Comparison of ENCODE assay signal across 15 mouse cellular contexts in genomic region chr9:102762836-102763235, GRCm38 (mm10). TPM values are rescaled to one million over a fixed set of nuclear protein-coding genes. Genes with fewer than 3 reads are reported as not detected.
DNase-seq lines count a peak whose midpoint lies in the region; ATAC-seq and TF ChIP-seq lines count a peak whose summit lies in the region.
"Had no signal": no experiment of that assay in that cellular context is flagged by ENCODE, and none has a peak within 500 bp of the region (broad histone marks: within the 10 kb centered on the region; RNA-seq: fewer than 3 reads in every experiment).

No protein-coding gene starts in this region.

- no peak for DNase-seq in intestine, embryonic 14.5 days (ENCODE audit: low spot score)
- DNase-seq in 3T3-L1 (ENCODE audit: low read depth, low spot score) (peak; percentile 53), NIH3T3 (ENCODE audit: low read depth) (peak; percentile 33)
- DNase-seq in retina, postnatal 1 day: no peak
- DNase-seq in neural tube, embryonic 10.5 days (ENCODE audit: extremely low spot score, low spot score): no peak
- DNase-seq: cerebellum, postnatal 25 days; gastrocnemius, postnatal 10 days; liver; thymus, postnatal 14 days had no signal

- no peak for ATAC-seq in intestine, embryonic 14.5 days (replicated peaks; ENCODE audit: low FRiP score, low TSS enrichment, low read depth)
- ATAC-seq in intestine, postnatal 0 days: no peak
- no peak for ATAC-seq in limb, embryonic 13.5 days (ENCODE audit: low FRiP score, low read depth)
- no peak for ATAC-seq in hindbrain, embryonic 13.5 days (ENCODE audit: low FRiP score)
- ATAC-seq: midbrain, embryonic 13.5 days had no signal

- peak overlapping the region; percentile 38; the same call in 1 of the 2 replicates for H3K27ac ChIP-seq in intestine, embryonic 14.5 days (ENCODE audit: low read depth)
- no peak overlapping the region for H3K27ac ChIP-seq in intestine, postnatal 0 days (ENCODE audit: low read depth, low read length)
- H3K27ac ChIP-seq in limb, embryonic 13.5 days: peak overlapping the region; percentile 44; the same call in 1 of the 2 replicates
- H3K27ac ChIP-seq in hindbrain, embryonic 13.5 days: no peak overlapping the region
- H3K27ac ChIP-seq: hindbrain, embryonic 15.5 days; left cerebral cortex, adult 2 months; midbrain, embryonic 13.5 days had no signal

- H3K4me2 ChIP-seq in intestine, embryonic 14.5 days (ENCODE audit: low read length): no peak overlapping the region
- H3K4me2 ChIP-seq in intestine, postnatal 0 days (replicated peaks; ENCODE audit: low read depth): no peak overlapping the region
- no peak overlapping the region for H3K4me2 ChIP-seq in limb, embryonic 13.5 days (replicated peaks)
- no peak overlapping the region for H3K4me2 ChIP-seq in hindbrain, embryonic 13.5 days
- H3K4me2 ChIP-seq: hindbrain, embryonic 15.5 days; midbrain, embryonic 13.5 days had no signal

- TF ChIP-seq CTCF in intestine, postnatal 0 days (IDR thresholded peaks at IDR 0.05; ENCODE audit: low read depth): no peak

- H3K27me3 ChIP-seq in intestine, embryonic 14.5 days (replicated peaks; ENCODE audit: control insufficient read depth, insufficient read depth, low read length): no peaks in the 10 kb centered on the region
- H3K27me3 ChIP-seq in intestine, postnatal 0 days (replicated peaks; ENCODE audit: control insufficient read depth, insufficient read depth, low read length): no peaks in the 10 kb centered on the region
- H3K27me3 ChIP-seq in limb, embryonic 13.5 days: no peaks in the 10 kb centered on the region
- no peaks in the 10 kb centered on the region for H3K27me3 ChIP-seq in hindbrain, embryonic 13.5 days
- H3K27me3 ChIP-seq: hindbrain, embryonic 15.5 days; midbrain, embryonic 13.5 days had no signal

- no peak overlapping the region for H3K9ac ChIP-seq in intestine, embryonic 14.5 days (ENCODE audit: low read length)
- H3K9ac ChIP-seq in intestine, postnatal 0 days (ENCODE audit: low read depth, low read length): no peak overlapping the region
- no peak overlapping the region for H3K9ac ChIP-seq in limb, embryonic 13.5 days
- H3K9ac ChIP-seq in hindbrain, embryonic 13.5 days: no peak overlapping the region
- H3K9ac ChIP-seq: hindbrain, embryonic 15.5 days; midbrain, embryonic 13.5 days had no signal

- H3K36me3 ChIP-seq in intestine, embryonic 14.5 days (ENCODE audit: control insufficient read depth, insufficient read depth, low read length): no peaks in the 10 kb centered on the region
- no peaks in the 10 kb centered on the region for H3K36me3 ChIP-seq in intestine, postnatal 0 days (ENCODE audit: control insufficient read depth, insufficient read depth)
- no peaks in the 10 kb centered on the region for H3K36me3 ChIP-seq in limb, embryonic 13.5 days
- H3K36me3 ChIP-seq in hindbrain, embryonic 13.5 days: no peaks in the 10 kb centered on the region
- H3K36me3 ChIP-seq: hindbrain, embryonic 15.5 days; midbrain, embryonic 13.5 days had no signal

- H3K4me3 ChIP-seq in intestine, embryonic 14.5 days (ENCODE audit: low read depth, low read length): no peak overlapping the region
- H3K4me3 ChIP-seq in intestine, postnatal 0 days (ENCODE audit: low read depth, low read length): no peak overlapping the region
- H3K4me3 ChIP-seq in limb, embryonic 13.5 days: no peak overlapping the region
- no peak overlapping the region for H3K4me3 ChIP-seq in hindbrain, embryonic 13.5 days
- H3K4me3 ChIP-seq: hindbrain, embryonic 15.5 days; left cerebral cortex, adult 2 months; midbrain, embryonic 13.5 days had no signal

- no peaks in the 10 kb centered on the region for H3K9me3 ChIP-seq in intestine, embryonic 14.5 days (ENCODE audit: control insufficient read depth, low read length)
- no peaks in the 10 kb centered on the region for H3K9me3 ChIP-seq in intestine, postnatal 0 days (ENCODE audit: control insufficient read depth)
- no peaks in the 10 kb centered on the region for H3K9me3 ChIP-seq in limb, embryonic 13.5 days
- H3K9me3 ChIP-seq in hindbrain, embryonic 13.5 days: no peaks in the 10 kb centered on the region
- H3K9me3 ChIP-seq: hindbrain, embryonic 15.5 days; midbrain, embryonic 13.5 days had no signal

- WGBS in intestine, embryonic 14.5 days: 33% methylated on average over 3 of the region's 3 CpGs
- 33% methylated on average over 3 of the region's 3 CpGs for WGBS in intestine, postnatal 0 days
- 22% methylated on average over 3 of the region's 3 CpGs for WGBS in limb, embryonic 13.5 days
- 72% methylated on average over 3 of the region's 3 CpGs for WGBS in hindbrain, embryonic 13.5 days

- peaks cover 35% of the 10 kb centered on the region for H3K4me1 ChIP-seq in intestine, embryonic 14.5 days (replicated peaks; ENCODE audit: control insufficient read depth, insufficient read depth, low read length)
- H3K4me1 ChIP-seq in intestine, postnatal 0 days (replicated peaks; ENCODE audit: control insufficient read depth, insufficient read depth, low read length): no peaks in the 10 kb centered on the region
- H3K4me1 ChIP-seq in limb, embryonic 13.5 days: peaks cover 32% of the 10 kb centered on the region
- 0 out of 2 replicates have a peak, but pooled peaks cover 2% of the 10 kb centered on the region for H3K4me1 ChIP-seq in hindbrain, embryonic 13.5 days (replicated peaks)
- H3K4me1 ChIP-seq: hindbrain, embryonic 15.5 days; midbrain, embryonic 13.5 days had no signal

RNA-seq across cellular contexts. Expression of gene Amotl2, which starts 46.4 kb away (rescaled TPM):
- 29.3 and 33.6 TPM in 2 replicates for polyA plus RNA-seq in intestine, embryonic 14.5 days (2014; fragmentation: Nextera tagmentation; extraction: Ambion mirVana)
- polyA plus RNA-seq in intestine, postnatal 0 days (2015; fragmentation: Nextera tagmentation; extraction: Ambion mirVana): 12.4 and 13.4 TPM in 2 replicates
- 66.8 and 71.3 TPM in 2 replicates for polyA plus RNA-seq in limb, embryonic 13.5 days (2015; fragmentation: Nextera tagmentation; extraction: Ambion mirVana)
- polyA plus RNA-seq in hindbrain, embryonic 13.5 days (2015; fragmentation: Nextera tagmentation; extraction: Ambion mirVana): 64.7 and 67.3 TPM in 2 replicates

Comparison
In these comparisons a context has a peak if more than half of its experiments do, and no peak if none do; other contexts are left out.
1. H3K27ac ChIP-seq: peak in intestine, embryonic 14.5 days (single experiment) and limb, embryonic 13.5 days (single experiment); none in intestine, postnatal 0 days (single experiment) and hindbrain, embryonic 13.5 days (single experiment).
2. DNase-seq: peak in 3T3-L1 (single experiment) and NIH3T3 (single experiment); none in intestine, embryonic 14.5 days (single experiment), retina, postnatal 1 day (single experiment) and neural tube, embryonic 10.5 days (single experiment).